Mouse (Mus musculus): ENCODE data around the gene Zfp777. TPM values are rescaled to one million over a fixed set of nuclear protein-coding genes. Genes with fewer than 3 reads are reported as not detected.

The Zfp777 gene
- polyA plus RNA-seq (2012; rRNA removed) = 18.1 and 18.9 TPM in 2 replicates

- Histone ChIP-seq H3K27ac (ENCODE audit: insufficient read depth, low read length) (peak within 1 kb of the TSS; percentile 38), H3K4me3 (ENCODE audit: insufficient read depth, low read length) (peak within 1 kb of the TSS; percentile 83), H3K4me1 (ENCODE audit: control insufficient read depth, insufficient read depth, low read length) (no peaks in the 10 kb centered on the region)
- TF ChIP-seq CTCF (IDR thresholded peaks at IDR 0.05; ENCODE audit: extremely low read depth, insufficient read depth, low read length) (0 out of 2 replicates have a peak, but pooled peaks have one; percentile 13), POLR2A (IDR thresholded peaks at IDR 0.05; ENCODE audit: extremely low read depth, insufficient read depth, low read length) (peak; percentile 39; the same call in 1 of the 2 replicates)
Observed at GRCm38 (mm10) chr6:48048426-48049272, at the start of gene Zfp777. Gene Zfp777 (minus strand): TSS chr6:48048911.

GRCm38 (mm10) chr6:48086957-48087715 is 38.4 kb upstream of the Zfp777 start:
- Histone ChIP-seq H3K4me3 (ENCODE audit: insufficient read depth, low read length) (peak overlapping the region; percentile 84; the same call in 1 of the 2 replicates), H3K27ac (ENCODE audit: insufficient read depth, low read length) (no peak overlapping the region)

GRCm38 (mm10) chr6:48086471-48086878 is 37.8 kb upstream of the Zfp777 start, which contains the start of gene Zfp746:
Gene Zfp746 (minus strand): TSS chr6:48086593.
- H3K4me1 ChIP-seq (ENCODE audit: control insufficient read depth, insufficient read depth, low read length) = peaks cover 10% of the 10 kb centered on the region
- H3K4me3 ChIP-seq (ENCODE audit: insufficient read depth, low read length) = peak within 1 kb of the TSS; percentile 84
- TF ChIP-seq POLR2A (IDR thresholded peaks at IDR 0.05; ENCODE audit: extremely low read depth, insufficient read depth, low read length) (no peak), CTCF (IDR thresholded peaks at IDR 0.05; ENCODE audit: extremely low read depth, insufficient read depth, low read length) (peak; percentile 50)
- peak within 1 kb of the TSS; percentile 90 for H3K27ac ChIP-seq (ENCODE audit: insufficient read depth, low read length)

More at GRCm38 (mm10) chr6:48086957-48087715, 38.4 kb upstream of the Zfp777 start:
- H3K4me1 ChIP-seq (ENCODE audit: control insufficient read depth, insufficient read depth, low read length) = peaks cover 10% of the 10 kb centered on the region
- TF ChIP-seq CTCF (IDR thresholded peaks at IDR 0.05; ENCODE audit: extremely low read depth, insufficient read depth, low read length) = no peak
- TF ChIP-seq POLR2A (IDR thresholded peaks at IDR 0.05; ENCODE audit: extremely low read depth, insufficient read depth, low read length) = no peak

- TF ChIP-seq CTCF (IDR thresholded peaks at IDR 0.05; ENCODE audit: extremely low read depth, insufficient read depth, low read length) (no peak), POLR2A (IDR thresholded peaks at IDR 0.05; ENCODE audit: extremely low read depth, insufficient read depth, low read length) (no peak)
- H3K4me3 ChIP-seq (ENCODE audit: insufficient read depth, low read length) = peak overlapping the region; percentile 84
- H3K27ac ChIP-seq (ENCODE audit: insufficient read depth, low read length) = peak overlapping the region; percentile 90
- H3K4me1 ChIP-seq (ENCODE audit: control insufficient read depth, insufficient read depth, low read length) = peaks cover 10% of the 10 kb centered on the region
Observed at GRCm38 (mm10) chr6:48085521-48086404, 37.1 kb upstream of the Zfp777 start.

GRCm38 (mm10) chr6:48083733-48084191 is 35.1 kb upstream of the Zfp777 start:
- H3K4me3 ChIP-seq (ENCODE audit: insufficient read depth, low read length) = no peak overlapping the region
- peaks cover 10% of the 10 kb centered on the region for H3K4me1 ChIP-seq (ENCODE audit: control insufficient read depth, insufficient read depth, low read length)
- H3K27ac ChIP-seq (ENCODE audit: insufficient read depth, low read length) = no peak overlapping the region
- no peak for TF ChIP-seq CTCF (IDR thresholded peaks at IDR 0.05; ENCODE audit: extremely low read depth, insufficient read depth, low read length)
- TF ChIP-seq POLR2A (IDR thresholded peaks at IDR 0.05; ENCODE audit: extremely low read depth, insufficient read depth, low read length) = no peak

GRCm38 (mm10) chr6:48081952-48082351 is 33.2 kb upstream of the Zfp777 start:
- Histone ChIP-seq H3K4me3 (ENCODE audit: insufficient read depth, low read length) (no peak overlapping the region), H3K4me1 (ENCODE audit: control insufficient read depth, insufficient read depth, low read length) (peaks cover 10% of the 10 kb centered on the region), H3K27ac (ENCODE audit: insufficient read depth, low read length) (no peak overlapping the region)
- TF ChIP-seq POLR2A (IDR thresholded peaks at IDR 0.05; ENCODE audit: extremely low read depth, insufficient read depth, low read length) (no peak), CTCF (IDR thresholded peaks at IDR 0.05; ENCODE audit: extremely low read depth, insufficient read depth, low read length) (no peak)

DNA sequence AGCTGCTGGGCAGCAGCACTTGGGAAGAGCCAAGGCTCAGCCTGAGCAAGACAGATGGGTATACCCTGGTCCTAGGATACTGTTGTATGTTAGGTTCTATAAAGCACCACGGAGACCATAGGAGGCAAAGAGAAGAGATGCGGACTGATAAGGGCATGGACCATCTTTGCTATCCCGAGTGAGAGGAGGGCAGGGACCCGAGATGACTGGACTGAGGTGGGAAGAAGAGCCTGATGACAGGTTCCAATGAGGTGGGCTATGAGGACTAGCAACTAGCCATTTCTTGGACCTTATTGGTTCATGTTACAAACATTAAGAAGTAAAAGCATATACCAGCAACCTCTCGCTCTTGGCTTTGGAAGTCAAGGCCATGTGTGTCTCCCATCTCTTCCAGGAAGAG is 32.3 kb upstream of the Zfp777 start:
- Histone ChIP-seq H3K4me3 (ENCODE audit: insufficient read depth, low read length) (no peak overlapping the region), H3K27ac (ENCODE audit: insufficient read depth, low read length) (no peak overlapping the region), H3K4me1 (ENCODE audit: control insufficient read depth, insufficient read depth, low read length) (peaks cover 10% of the 10 kb centered on the region)
- no peak for TF ChIP-seq CTCF (IDR thresholded peaks at IDR 0.05; ENCODE audit: extremely low read depth, insufficient read depth, low read length)

DNA sequence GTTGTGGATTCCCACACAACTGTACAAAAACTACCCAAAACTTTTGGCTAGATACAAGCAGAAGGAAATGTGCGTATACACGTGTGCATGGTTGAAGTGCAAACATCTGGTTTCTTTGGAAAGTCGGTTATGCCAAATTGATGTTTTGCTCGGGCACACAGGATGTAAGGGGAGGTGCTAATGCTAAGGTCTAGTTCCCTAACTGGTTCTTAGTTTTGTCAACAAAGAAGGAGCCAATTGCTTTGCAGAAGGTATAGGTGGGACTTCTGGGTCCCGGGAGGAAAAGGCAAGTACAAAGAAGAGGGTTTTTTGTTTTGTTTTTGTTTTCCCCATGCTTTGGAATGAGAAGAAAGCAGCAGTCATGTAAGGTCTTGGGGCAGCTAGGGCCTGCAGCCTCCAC is 24.6 kb upstream of the Zfp777 start:
- no peak for TF ChIP-seq CTCF (IDR thresholded peaks at IDR 0.05; ENCODE audit: extremely low read depth, insufficient read depth, low read length)
- TF ChIP-seq POLR2A (IDR thresholded peaks at IDR 0.05; ENCODE audit: extremely low read depth, insufficient read depth, low read length) = no peak
- Histone ChIP-seq H3K4me3 (ENCODE audit: insufficient read depth, low read length) (no peak overlapping the region), H3K4me1 (ENCODE audit: control insufficient read depth, insufficient read depth, low read length) (no peaks in the 10 kb centered on the region), H3K27ac (ENCODE audit: insufficient read depth, low read length) (no peak overlapping the region)

DNA sequence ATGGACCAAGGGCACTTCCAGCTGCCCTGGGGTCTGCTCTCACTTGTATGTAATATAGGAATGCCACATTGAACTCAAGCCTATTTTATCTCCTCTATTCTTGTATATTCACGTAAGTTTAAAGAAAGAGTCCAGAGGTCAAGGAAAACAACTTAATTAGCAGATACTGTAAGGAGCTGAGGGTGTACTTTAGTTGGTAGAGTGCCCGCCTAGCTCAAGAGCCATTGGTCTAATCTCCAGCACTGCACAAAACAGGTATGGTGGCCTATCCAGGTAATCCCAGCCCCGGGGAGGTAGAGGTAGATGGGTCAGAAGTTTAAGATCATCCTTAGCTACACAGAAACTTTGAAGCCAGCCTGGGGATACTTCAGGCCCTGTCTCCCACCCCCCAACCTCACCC is 18.8 kb upstream of the Zfp777 start:
- H3K4me3 ChIP-seq (ENCODE audit: insufficient read depth, low read length) = no peak overlapping the region
- TF ChIP-seq CTCF (IDR thresholded peaks at IDR 0.05; ENCODE audit: extremely low read depth, insufficient read depth, low read length) (no peak), POLR2A (IDR thresholded peaks at IDR 0.05; ENCODE audit: extremely low read depth, insufficient read depth, low read length) (no peak)
- no peak overlapping the region for H3K27ac ChIP-seq (ENCODE audit: insufficient read depth, low read length)
- H3K4me1 ChIP-seq (ENCODE audit: control insufficient read depth, insufficient read depth, low read length) = no peaks in the 10 kb centered on the region

Measured in cortical plate, adult 2 months (tissue).